Mouse (Mus musculus) ES-E14 (cell line): ENCODE measurements around the gene Dmxl2.

Experiments used
- HCFC1 ChIP-seq: IDR thresholded peaks from 2 replicates; pipeline ENCODE4 v1.6.1; 2012; ENCODE audit warnings: low read length, inconsistent platforms, borderline replicate concordance; ENCODE audit not compliant: insufficient read depth
- ZNF384 ChIP-seq: IDR thresholded peaks from 2 replicates; pipeline ENCODE4 v1.6.1; 2012; ENCODE audit warnings: low read depth, low read length, inconsistent platforms

- TF ChIP-seq HCFC1, result no peak
- TF ChIP-seq ZNF384, result no peak
Observed at GRCm38 (mm10) chr9:54536236-54536635, 34.8 kb upstream of the Dmxl2 start.
